Mouse (Mus musculus): ENCODE results near the gene Suox. TPM values are rescaled to one million over a fixed set of nuclear protein-coding genes. Genes with fewer than 3 reads are reported as not detected.
"Not testable (repeated sequence)": the region's sequence is repeated elsewhere in the genome, so short reads cannot be mapped to it uniquely, and the experiment has no call there.

Gene Suox
- polyA plus RNA-seq, 1 experiment from 2014 or later: 11.2 TPM

GRCm38 (mm10) chr10:128631571-128631970 lies 42.3 kb downstream of the Suox start:
- Histone ChIP-seq H3K27me3 (replicated peaks; ENCODE audit: control insufficient read depth, insufficient read depth, low read length) (no peaks in the 10 kb centered on the region), H3K4me3 (replicated peaks; ENCODE audit: low read length) (no peak overlapping the region), H3K27ac (ENCODE audit: low read length) (no peak overlapping the region), H3K4me1 (replicated peaks; ENCODE audit: control insufficient read depth, insufficient read depth, low read length) (no peaks in the 10 kb centered on the region), H3K36me3 (ENCODE audit: control insufficient read depth, insufficient read depth) (peaks cover 18% of the 10 kb centered on the region), H3K9me3 (ENCODE audit: control insufficient read depth, low read length) (no peaks in the 10 kb centered on the region), H3K9ac (replicated peaks; ENCODE audit: low read depth, low read length) (no peak overlapping the region), H3K4me2 (ENCODE audit: low read length) (no peak overlapping the region)
- WGBS: 20% methylated on average over 6 of the region's 6 CpGs
- ATAC-seq: no peak

DNA sequence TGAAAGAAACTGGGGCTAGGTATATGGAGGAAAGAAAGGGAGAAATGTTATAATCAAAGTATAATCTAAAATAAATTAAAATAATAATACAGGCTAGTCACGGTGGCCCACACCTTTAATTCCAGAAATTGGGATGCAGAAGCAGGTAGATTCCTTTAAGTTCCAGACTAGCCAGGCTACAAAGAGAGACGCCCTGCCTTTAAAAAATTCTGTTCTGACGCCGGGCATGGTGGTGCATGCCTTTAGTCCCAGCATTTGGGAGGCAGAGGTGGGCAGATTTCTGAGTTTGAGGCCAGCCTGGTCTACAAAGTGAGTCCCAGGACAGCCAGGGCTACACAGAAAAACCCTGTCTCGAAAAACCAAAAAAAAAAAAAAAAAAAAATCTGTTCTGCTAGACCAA lies 43.6 kb downstream of the Suox start:
- H3K9me3 ChIP-seq (ENCODE audit: control insufficient read depth, low read length); H3K27ac ChIP-seq (ENCODE audit: low read length); H3K4me3 ChIP-seq (replicated peaks; ENCODE audit: low read length); H3K4me1 ChIP-seq (replicated peaks; ENCODE audit: control insufficient read depth, insufficient read depth, low read length); ATAC-seq; H3K9ac ChIP-seq (replicated peaks; ENCODE audit: low read depth, low read length); H3K27me3 ChIP-seq (replicated peaks; ENCODE audit: control insufficient read depth, insufficient read depth, low read length); H3K4me2 ChIP-seq (ENCODE audit: low read length): not testable (repeated sequence)
- 82% methylated on average over 5 of the region's 5 CpGs for WGBS
- H3K36me3 ChIP-seq (ENCODE audit: control insufficient read depth, insufficient read depth): peaks cover 14% of the 10 kb centered on the region

DNA sequence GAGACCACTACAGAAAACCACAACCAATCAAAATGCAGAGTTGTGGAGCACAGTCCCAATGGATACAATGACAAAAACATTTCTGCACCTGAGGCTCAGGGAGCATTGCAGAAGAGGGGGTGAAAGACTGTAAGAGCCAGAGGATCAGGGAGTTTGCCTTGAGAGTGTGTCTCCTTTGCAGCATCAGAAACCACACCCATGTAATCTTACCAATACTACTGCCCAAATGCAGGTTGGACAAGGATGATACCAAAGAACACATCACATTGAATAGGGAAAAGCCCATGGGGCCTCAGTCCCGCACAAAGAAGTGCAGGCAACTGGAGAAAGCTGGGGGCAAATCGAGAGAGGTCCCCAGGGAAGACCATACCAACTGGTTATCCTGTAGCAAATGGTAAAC lies 44.1 kb downstream of the Suox start:
- Histone ChIP-seq H3K36me3 (ENCODE audit: control insufficient read depth, insufficient read depth) (peaks cover 16% of the 10 kb centered on the region), H3K27me3 (replicated peaks; ENCODE audit: control insufficient read depth, insufficient read depth, low read length) (no peaks in the 10 kb centered on the region), H3K9me3 (ENCODE audit: control insufficient read depth, low read length) (no peaks in the 10 kb centered on the region), H3K4me2 (ENCODE audit: low read length) (no peak overlapping the region), H3K27ac (ENCODE audit: low read length) (no peak overlapping the region), H3K9ac (replicated peaks; ENCODE audit: low read depth, low read length) (no peak overlapping the region), H3K4me3 (replicated peaks; ENCODE audit: low read length) (no peak overlapping the region), H3K4me1 (replicated peaks; ENCODE audit: control insufficient read depth, insufficient read depth, low read length) (peaks cover 6% of the 10 kb centered on the region)
- WGBS: 81% methylated on average over 2 of the region's 2 CpGs
- no peak for ATAC-seq

GRCm38 (mm10) chr10:128627398-128628317 lies 46.2 kb downstream of the Suox start:
- H3K9me3 ChIP-seq (ENCODE audit: control insufficient read depth, low read length): no peaks in the 10 kb centered on the region
- no peak overlapping the region for H3K27ac ChIP-seq (ENCODE audit: low read length)
- no peak for ATAC-seq
- 88% methylated on average over 10 of the region's 10 CpGs for WGBS
- no peak overlapping the region for H3K4me2 ChIP-seq (ENCODE audit: low read length)
- H3K36me3 ChIP-seq (ENCODE audit: control insufficient read depth, insufficient read depth): peaks cover 15% of the 10 kb centered on the region
- no peaks in the 10 kb centered on the region for H3K27me3 ChIP-seq (replicated peaks; ENCODE audit: control insufficient read depth, insufficient read depth, low read length)
- H3K4me3 ChIP-seq (replicated peaks; ENCODE audit: low read length): no peak overlapping the region
- H3K9ac ChIP-seq (replicated peaks; ENCODE audit: low read depth, low read length): no peak overlapping the region
- peaks cover 6% of the 10 kb centered on the region for H3K4me1 ChIP-seq (replicated peaks; ENCODE audit: control insufficient read depth, insufficient read depth, low read length)

- H3K27me3 ChIP-seq (replicated peaks; ENCODE audit: control insufficient read depth, insufficient read depth, low read length): no peaks in the 10 kb centered on the region
- H3K36me3 ChIP-seq (ENCODE audit: control insufficient read depth, insufficient read depth): peaks cover 16% of the 10 kb centered on the region
- H3K4me3 ChIP-seq (replicated peaks; ENCODE audit: low read length): peak within 1 kb of the TSS; percentile 48
- peak; percentile 97 for ATAC-seq
- no peaks in the 10 kb centered on the region for H3K9me3 ChIP-seq (ENCODE audit: control insufficient read depth, low read length)
- peak within 1 kb of the TSS; percentile 91 for H3K4me2 ChIP-seq (ENCODE audit: low read length)
- peak within 1 kb of the TSS; percentile 55 for H3K9ac ChIP-seq (replicated peaks; ENCODE audit: low read depth, low read length)
- WGBS: 1% methylated on average over 40 of the region's 40 CpGs
- peaks cover 6% of the 10 kb centered on the region for H3K4me1 ChIP-seq (replicated peaks; ENCODE audit: control insufficient read depth, insufficient read depth, low read length)
- H3K27ac ChIP-seq (ENCODE audit: low read length): peak within 1 kb of the TSS; percentile 83
Measured at GRCm38 (mm10) chr10:128626311-128627310, 47.3 kb downstream of the Suox start, which contains the start of gene Rps26. Gene Rps26 (minus strand): TSS chr10:128626747.

DNA sequence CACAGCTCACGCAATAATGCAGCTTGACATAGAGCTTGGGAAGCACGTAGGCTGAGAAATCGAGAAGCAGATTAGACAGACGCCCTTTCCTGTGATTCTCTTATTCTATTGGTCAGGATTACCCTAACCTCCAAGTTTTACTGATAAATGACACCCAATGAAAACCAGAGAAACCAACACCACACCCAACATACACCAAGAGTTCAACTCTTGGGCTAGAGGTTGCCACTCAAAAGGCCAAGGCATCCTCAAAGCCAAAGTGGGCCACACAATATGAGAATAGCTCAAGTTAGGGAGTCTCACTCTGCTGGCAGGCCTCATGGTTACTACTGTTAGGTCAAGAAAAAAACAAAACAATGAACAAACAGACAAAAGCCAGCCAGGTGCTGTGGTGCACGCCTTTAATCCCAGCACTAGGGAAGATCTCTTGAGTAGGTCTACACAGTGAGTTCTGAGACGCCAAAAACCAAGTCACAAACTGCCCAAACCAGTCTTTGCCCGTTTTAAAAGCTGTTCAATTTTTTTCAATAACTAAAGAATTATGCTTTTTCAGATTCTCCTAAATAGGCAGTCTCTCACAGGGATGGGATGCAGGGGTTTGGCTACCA lies 48.5 kb downstream of the Suox start:
- no peak for ATAC-seq
- WGBS: 45% methylated on average over 7 of the region's 7 CpGs
- Histone ChIP-seq H3K4me3 (replicated peaks; ENCODE audit: low read length) (peak overlapping the region; percentile 48), H3K36me3 (ENCODE audit: control insufficient read depth, insufficient read depth) (peaks cover 16% of the 10 kb centered on the region), H3K4me1 (replicated peaks; ENCODE audit: control insufficient read depth, insufficient read depth, low read length) (peaks cover 6% of the 10 kb centered on the region), H3K9me3 (ENCODE audit: control insufficient read depth, low read length) (no peaks in the 10 kb centered on the region), H3K27ac (ENCODE audit: low read length) (no peak overlapping the region), H3K4me2 (ENCODE audit: low read length) (peak overlapping the region; percentile 91), H3K27me3 (replicated peaks; ENCODE audit: control insufficient read depth, insufficient read depth, low read length) (no peaks in the 10 kb centered on the region), H3K9ac (replicated peaks; ENCODE audit: low read depth, low read length) (peak overlapping the region; percentile 55)

DNA sequence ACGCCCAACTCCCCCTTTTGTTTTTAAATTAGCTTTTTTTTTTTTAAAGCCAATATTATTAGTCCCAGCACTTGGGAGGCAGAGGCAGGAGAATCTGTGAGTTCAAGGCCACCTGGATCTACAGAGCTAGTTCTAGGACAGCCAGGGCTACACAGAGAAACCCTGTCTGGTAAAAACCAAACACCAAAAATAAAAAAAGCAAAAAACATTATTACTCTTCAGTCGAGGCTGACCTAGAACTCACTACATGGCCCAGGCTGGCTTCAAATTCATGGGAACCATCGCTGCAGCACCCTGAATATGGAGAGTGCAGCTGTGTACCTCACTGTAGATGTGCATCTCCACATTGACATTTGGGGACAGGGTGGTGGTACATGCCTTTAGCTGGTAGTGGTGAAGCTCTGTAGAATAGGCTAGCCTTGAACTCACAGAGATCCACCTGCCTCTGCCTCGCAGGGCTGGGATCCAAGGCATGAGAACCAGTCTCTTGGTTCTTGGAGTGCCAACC lies 50.7 kb downstream of the Suox start:
- not testable (repeated sequence) for H3K27ac ChIP-seq (ENCODE audit: low read length); H3K27me3 ChIP-seq (replicated peaks; ENCODE audit: control insufficient read depth, insufficient read depth, low read length); H3K4me3 ChIP-seq (replicated peaks; ENCODE audit: low read length); ATAC-seq; H3K4me2 ChIP-seq (ENCODE audit: low read length); H3K9me3 ChIP-seq (ENCODE audit: control insufficient read depth, low read length); H3K9ac ChIP-seq (replicated peaks; ENCODE audit: low read depth, low read length); H3K4me1 ChIP-seq (replicated peaks; ENCODE audit: control insufficient read depth, insufficient read depth, low read length)
- 86% methylated on average over 4 of the region's 4 CpGs for WGBS
- H3K36me3 ChIP-seq (ENCODE audit: control insufficient read depth, insufficient read depth): peaks cover 16% of the 10 kb centered on the region

DNA sequence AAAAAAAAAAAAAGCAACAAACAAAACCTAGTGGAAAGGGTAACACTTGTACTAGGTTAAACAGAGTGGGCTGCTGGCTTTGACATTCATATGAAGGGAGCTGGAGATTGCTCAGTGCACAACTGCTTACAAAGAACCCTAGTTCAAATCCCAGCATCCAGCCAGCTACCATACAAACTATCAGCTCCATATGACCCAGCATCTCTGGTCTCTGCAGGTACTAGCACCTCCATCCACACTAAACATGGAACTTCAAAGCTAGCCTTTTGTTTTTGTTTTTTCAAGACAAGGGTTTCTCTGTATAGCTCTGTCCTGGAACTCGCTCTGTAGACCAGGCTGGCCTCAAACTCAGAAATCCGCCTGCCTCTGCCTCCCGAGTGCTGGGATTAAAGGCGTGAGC lies 51.2 kb downstream of the Suox start:
- Histone ChIP-seq H3K9ac (replicated peaks; ENCODE audit: low read depth, low read length) (no peak overlapping the region), H3K4me2 (ENCODE audit: low read length) (no peak overlapping the region), H3K4me1 (replicated peaks; ENCODE audit: control insufficient read depth, insufficient read depth, low read length) (peaks cover 6% of the 10 kb centered on the region), H3K27me3 (replicated peaks; ENCODE audit: control insufficient read depth, insufficient read depth, low read length) (no peaks in the 10 kb centered on the region), H3K9me3 (ENCODE audit: control insufficient read depth, low read length) (no peaks in the 10 kb centered on the region), H3K36me3 (ENCODE audit: control insufficient read depth, insufficient read depth) (peaks cover 16% of the 10 kb centered on the region), H3K4me3 (replicated peaks; ENCODE audit: low read length) (no peak overlapping the region), H3K27ac (ENCODE audit: low read length) (no peak overlapping the region)
- no peak for ATAC-seq
- 88% methylated on average over 4 of the region's 4 CpGs for WGBS

Data from forebrain, embryonic 16.5 days (tissue).